Mouse (Mus musculus): ENCODE measurements at regions not wholly inside any gene's neighbourhood (a gene's known extent, or its start where the extent isn't known, plus 50 kb on each side); places are given as distances from the start of the nearest gene placed in this dataset.

DNA sequence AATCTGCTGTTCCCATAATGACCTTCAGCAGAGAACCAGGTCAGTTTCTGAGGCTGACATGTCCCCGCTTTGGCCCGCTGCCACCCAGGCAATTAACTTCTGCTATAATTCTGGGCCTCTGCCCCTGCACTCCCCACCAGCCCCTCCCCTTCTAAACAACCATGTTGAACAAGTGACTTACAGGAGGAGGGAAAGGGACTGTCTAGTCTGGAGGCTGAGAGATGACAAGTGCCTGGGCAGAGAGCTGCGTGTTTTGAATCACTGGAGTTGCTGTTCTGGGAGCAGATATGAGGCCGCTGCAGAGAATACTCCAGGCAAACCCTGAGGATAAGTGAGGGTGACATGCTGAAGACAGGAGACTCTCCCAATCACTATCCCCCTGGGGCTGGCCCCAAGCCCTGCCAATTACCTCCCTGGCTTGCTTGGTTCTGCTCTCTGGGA is 530.2 kb upstream of the Fam160b2 start:
- Histone ChIP-seq H3K4me3 (no peak overlapping the region), H3K4me1 (replicated peaks) (no peaks in the 10 kb centered on the region), H3K27ac (no peak overlapping the region), H3K36me3 (no peaks in the 10 kb centered on the region), H3K9me3 (no peaks in the 10 kb centered on the region), H3K27me3 (ENCODE audit: insufficient read depth, poor library complexity, severe bottlenecking) (no peaks in the 10 kb centered on the region)
- WGBS, result 91% methylated on average over 4 of the region's 4 CpGs
- no peak for DNase-seq (ENCODE audit: low spot score)

DNA sequence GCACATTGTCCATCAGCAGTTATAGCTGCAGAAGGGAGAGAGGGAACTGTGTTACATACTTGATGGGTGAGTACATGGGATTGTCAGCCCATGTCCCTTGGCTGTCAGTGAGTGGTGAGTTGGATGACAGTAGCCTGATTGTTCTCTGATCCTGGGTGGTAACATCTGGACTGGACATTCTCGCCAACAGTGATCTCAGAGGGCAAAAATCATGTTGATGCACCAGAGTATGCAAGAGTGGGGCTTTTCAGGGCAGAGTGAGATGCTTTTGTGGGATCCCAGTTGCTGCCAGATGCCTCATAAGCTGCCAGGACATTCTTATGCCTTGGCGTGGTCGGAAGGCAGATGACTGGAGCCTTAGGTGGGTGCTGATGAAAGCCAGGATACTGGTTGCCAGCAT is 528.9 kb upstream of the Fam160b2 start:
- Histone ChIP-seq H3K9me3 (no peaks in the 10 kb centered on the region), H3K4me3 (no peak overlapping the region), H3K27me3 (ENCODE audit: insufficient read depth, poor library complexity, severe bottlenecking) (no peaks in the 10 kb centered on the region), H3K36me3 (no peaks in the 10 kb centered on the region), H3K4me1 (replicated peaks) (no peaks in the 10 kb centered on the region), H3K27ac (no peak overlapping the region)
- WGBS, result 80% methylated on average over 3 of the region's 3 CpGs
- no peak for DNase-seq (ENCODE audit: low spot score)

DNA sequence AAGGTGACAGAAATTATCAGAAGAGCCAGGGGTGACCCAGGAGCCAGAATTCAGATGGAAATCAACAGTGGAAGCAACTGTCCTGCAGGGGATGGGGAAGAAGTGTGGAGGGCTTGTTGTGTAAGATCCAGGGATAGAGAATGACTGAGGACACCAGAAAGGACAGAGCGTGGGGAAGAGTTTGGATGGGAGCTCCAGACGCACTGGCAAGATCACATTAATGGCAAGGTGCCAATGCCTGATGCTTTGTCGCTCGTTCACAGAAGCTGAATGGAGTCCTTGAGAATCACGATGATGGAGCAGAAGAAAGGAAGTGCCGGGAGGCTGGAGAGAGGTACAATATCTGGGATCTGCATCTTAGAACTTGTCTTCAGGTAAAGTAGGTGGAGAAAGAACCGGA is 519.0 kb upstream of the Fam160b2 start:
- H3K4me1 ChIP-seq (replicated peaks), result no peaks in the 10 kb centered on the region; the same call in 1 of the 2 replicates
- no peaks in the 10 kb centered on the region for H3K36me3 ChIP-seq
- H3K27ac ChIP-seq, result no peak overlapping the region
- H3K9me3 ChIP-seq, result no peaks in the 10 kb centered on the region
- no peak for DNase-seq (ENCODE audit: low spot score)
- WGBS, result 95% methylated on average over 7 of the region's 7 CpGs
- H3K4me3 ChIP-seq, result no peak overlapping the region
- H3K27me3 ChIP-seq (ENCODE audit: insufficient read depth, poor library complexity, severe bottlenecking), result no peaks in the 10 kb centered on the region

GRCm38 (mm10) chr14:71115798-71116432 is 516.3 kb upstream of the Fam160b2 start:
- H3K9me3 ChIP-seq, result no peaks in the 10 kb centered on the region
- no peak for DNase-seq (ENCODE audit: low spot score)
- H3K4me3 ChIP-seq, result no peak overlapping the region
- H3K4me1 ChIP-seq (replicated peaks), result no peaks in the 10 kb centered on the region; the same call in 1 of the 2 replicates
- no peaks in the 10 kb centered on the region for H3K27me3 ChIP-seq (ENCODE audit: insufficient read depth, poor library complexity, severe bottlenecking)
- WGBS, result 77% methylated on average over 3 of the region's 3 CpGs
- no peak overlapping the region for H3K27ac ChIP-seq
- no peaks in the 10 kb centered on the region for H3K36me3 ChIP-seq

DNA sequence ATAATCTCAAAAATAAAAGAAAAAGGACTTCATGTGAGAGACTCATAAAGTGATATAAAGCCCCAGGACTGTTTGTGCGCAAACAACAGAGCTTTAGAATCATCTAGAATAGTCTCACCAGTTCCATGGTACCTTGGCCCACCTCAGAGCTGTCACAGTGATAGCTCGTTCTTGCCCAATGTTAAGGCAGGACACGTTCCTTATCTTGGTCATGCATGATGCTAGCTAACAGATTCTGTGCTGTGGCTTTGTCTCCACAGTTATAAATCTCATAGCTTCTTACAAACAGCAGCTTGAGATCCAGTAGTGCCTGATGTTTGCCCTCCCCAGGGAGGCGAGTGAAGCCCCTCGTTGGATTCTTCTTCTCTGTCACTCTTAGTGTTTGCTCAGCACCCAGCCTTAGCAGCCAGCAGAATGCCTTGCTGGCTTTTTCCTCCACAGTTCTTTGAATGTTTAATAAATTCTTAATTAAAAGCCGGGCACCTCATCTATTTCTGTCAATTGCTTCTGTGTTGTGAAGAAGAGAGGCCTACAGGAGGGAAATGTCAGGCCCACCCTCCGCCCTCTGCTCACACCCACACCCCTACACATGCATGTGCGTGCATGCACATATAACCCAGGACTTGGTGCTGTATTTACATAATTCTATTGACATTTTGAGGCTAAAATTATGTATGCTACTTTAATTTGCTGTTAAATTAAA is 515.6 kb upstream of the Fam160b2 start:
- Histone ChIP-seq H3K4me1 (replicated peaks) (no peaks in the 10 kb centered on the region; the same call in 1 of the 2 replicates), H3K27me3 (ENCODE audit: insufficient read depth, poor library complexity, severe bottlenecking) (no peaks in the 10 kb centered on the region), H3K27ac (no peak overlapping the region), H3K4me3 (no peak overlapping the region), H3K9me3 (no peaks in the 10 kb centered on the region), H3K36me3 (no peaks in the 10 kb centered on the region)
- WGBS, result 82% methylated on average over 8 of the region's 8 CpGs
- no peak for DNase-seq (ENCODE audit: low spot score)

DNA sequence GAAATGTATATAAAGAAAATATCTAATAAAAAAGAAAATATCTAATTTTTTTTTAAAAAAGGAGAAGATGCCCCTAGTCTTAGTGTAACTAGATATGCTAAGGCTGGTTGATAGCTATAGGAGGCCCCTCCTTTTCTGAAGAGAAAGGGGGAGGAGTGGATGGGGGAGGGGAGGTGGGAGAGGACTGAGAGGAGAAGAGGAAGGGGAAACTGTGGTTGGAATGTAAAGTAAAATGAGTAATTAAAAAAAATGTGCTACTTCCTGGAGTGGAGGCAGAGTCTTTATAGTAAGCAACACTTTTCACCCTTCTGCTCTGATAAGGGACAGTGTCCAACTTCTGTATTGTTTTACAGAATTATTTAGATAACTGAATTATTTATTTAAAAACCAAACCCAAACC is 513.6 kb upstream of the Fam160b2 start:
- no peak for DNase-seq (ENCODE audit: low spot score)
- Histone ChIP-seq H3K4me1 (replicated peaks) (no peaks in the 10 kb centered on the region; the same call in 1 of the 2 replicates), H3K27me3 (ENCODE audit: insufficient read depth, poor library complexity, severe bottlenecking) (no peaks in the 10 kb centered on the region), H3K36me3 (no peaks in the 10 kb centered on the region), H3K4me3 (no peak overlapping the region), H3K27ac (no peak overlapping the region), H3K9me3 (no peaks in the 10 kb centered on the region)

DNA sequence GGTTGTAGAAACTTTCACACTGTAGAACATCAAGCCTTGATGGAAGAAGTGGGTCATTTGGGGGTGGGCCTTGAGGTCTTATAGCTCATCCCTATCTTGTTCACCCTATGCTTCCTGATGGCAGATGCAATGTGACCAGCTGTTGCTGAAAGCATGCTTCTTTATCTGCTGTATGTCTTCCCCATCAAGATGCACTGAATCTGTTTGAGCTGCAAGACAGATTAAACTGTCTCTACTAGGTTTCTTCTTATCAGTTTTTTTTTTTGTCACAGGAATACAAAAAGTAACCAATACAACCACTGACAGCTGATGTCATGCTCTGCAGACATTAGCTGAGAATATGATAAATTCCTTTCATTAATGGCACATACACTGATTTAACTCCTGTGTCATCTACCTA is 505.0 kb upstream of the Fam160b2 start:
- Histone ChIP-seq H3K27me3 (ENCODE audit: insufficient read depth, poor library complexity, severe bottlenecking) (no peaks in the 10 kb centered on the region), H3K4me3 (no peak overlapping the region), H3K27ac (no peak overlapping the region), H3K4me1 (replicated peaks) (no peaks in the 10 kb centered on the region), H3K9me3 (no peaks in the 10 kb centered on the region), H3K36me3 (no peaks in the 10 kb centered on the region)
- DNase-seq (ENCODE audit: low spot score), result no peak

DNA sequence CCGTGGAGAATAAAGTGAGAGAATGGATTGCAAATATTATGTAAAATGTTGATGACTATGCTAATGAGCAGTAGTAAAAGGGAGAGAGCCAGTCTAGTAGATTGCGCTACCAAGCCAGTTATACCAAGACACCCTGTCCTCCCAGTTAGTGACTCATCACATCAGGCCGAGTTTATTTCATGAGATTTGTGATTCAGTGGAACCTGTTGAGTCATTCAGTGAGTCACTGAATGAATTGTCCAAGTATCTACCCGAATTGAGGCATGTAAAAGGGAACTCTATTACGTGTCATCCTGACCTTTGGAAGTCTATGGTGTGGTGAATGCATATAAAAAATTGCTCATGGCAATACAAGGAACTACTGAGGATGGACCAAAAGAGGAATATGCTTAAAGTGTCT is 504.3 kb upstream of the Fam160b2 start:
- no peaks in the 10 kb centered on the region for H3K27me3 ChIP-seq (ENCODE audit: insufficient read depth, poor library complexity, severe bottlenecking)
- H3K4me1 ChIP-seq (replicated peaks), result no peaks in the 10 kb centered on the region
- 91% methylated on average over 5 of the region's 5 CpGs for WGBS
- H3K27ac ChIP-seq, result no peak overlapping the region
- no peaks in the 10 kb centered on the region for H3K36me3 ChIP-seq
- DNase-seq (ENCODE audit: low spot score), result no peak
- no peaks in the 10 kb centered on the region for H3K9me3 ChIP-seq
- no peak overlapping the region for H3K4me3 ChIP-seq

GRCm38 (mm10) chr14:71095661-71096422 is 496.2 kb upstream of the Fam160b2 start:
- Histone ChIP-seq H3K27me3 (ENCODE audit: insufficient read depth, poor library complexity, severe bottlenecking) (no peaks in the 10 kb centered on the region), H3K36me3 (no peaks in the 10 kb centered on the region), H3K27ac (no peak overlapping the region), H3K4me3 (no peak overlapping the region), H3K9me3 (no peaks in the 10 kb centered on the region), H3K4me1 (replicated peaks) (0 out of 2 replicates have a peak, but pooled peaks cover 3% of the 10 kb centered on the region)
- WGBS, result 76% methylated on average over 7 of the region's 7 CpGs
- no peak for DNase-seq (ENCODE audit: low spot score)

DNA sequence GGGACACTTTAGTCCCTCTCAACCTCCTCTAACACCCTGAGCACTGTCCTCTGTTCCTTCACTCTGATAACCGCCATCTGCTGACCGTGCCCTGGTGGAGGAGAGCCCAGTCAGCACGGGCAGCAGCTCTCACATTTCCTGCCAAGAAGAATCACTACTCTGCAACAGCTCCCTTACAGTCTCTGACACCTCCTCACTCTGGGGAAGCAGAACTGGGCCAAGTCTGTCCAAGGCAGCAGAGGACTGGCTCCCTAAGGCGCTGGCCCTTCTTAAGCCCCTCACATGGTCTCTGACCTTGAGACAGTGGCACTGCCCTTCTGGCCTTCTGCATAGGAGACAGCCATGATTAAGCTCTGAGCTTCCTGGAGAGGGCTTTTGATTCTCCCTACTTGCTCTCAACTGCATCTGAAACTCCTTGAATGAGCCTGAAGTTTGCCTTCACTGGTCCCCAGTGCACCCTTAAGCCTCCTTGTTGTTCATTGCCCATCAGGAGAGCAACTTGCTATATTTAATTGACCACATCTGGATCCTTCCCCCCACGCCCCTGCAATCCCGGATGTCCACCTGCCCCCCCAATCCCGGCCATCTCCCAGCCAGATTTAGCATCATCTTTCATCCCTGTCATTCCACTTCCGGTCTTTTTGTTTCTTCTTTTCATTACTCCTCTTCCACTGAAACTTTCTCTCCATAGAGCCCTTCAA is 493.1 kb upstream of the Fam160b2 start:
- Histone ChIP-seq H3K4me1 (replicated peaks) (0 out of 2 replicates have a peak, but pooled peaks cover 3% of the 10 kb centered on the region), H3K27me3 (ENCODE audit: insufficient read depth, poor library complexity, severe bottlenecking) (no peaks in the 10 kb centered on the region), H3K9me3 (no peaks in the 10 kb centered on the region), H3K27ac (no peak overlapping the region), H3K36me3 (no peaks in the 10 kb centered on the region), H3K4me3 (no peak overlapping the region)
- no peak for DNase-seq (ENCODE audit: low spot score)
- 74% methylated on average over 8 of the region's 8 CpGs for WGBS

GRCm38 (mm10) chr14:71085721-71086120 is 486.1 kb upstream of the Fam160b2 start:
- WGBS, result 87% methylated on average over 3 of the region's 3 CpGs
- H3K27ac ChIP-seq, result no peak overlapping the region
- H3K36me3 ChIP-seq, result no peaks in the 10 kb centered on the region
- H3K9me3 ChIP-seq, result no peaks in the 10 kb centered on the region
- no peaks in the 10 kb centered on the region for H3K4me1 ChIP-seq (replicated peaks)
- no peak overlapping the region for H3K4me3 ChIP-seq
- H3K27me3 ChIP-seq (ENCODE audit: insufficient read depth, poor library complexity, severe bottlenecking), result no peaks in the 10 kb centered on the region
- no peak for DNase-seq (ENCODE audit: low spot score)

DNA sequence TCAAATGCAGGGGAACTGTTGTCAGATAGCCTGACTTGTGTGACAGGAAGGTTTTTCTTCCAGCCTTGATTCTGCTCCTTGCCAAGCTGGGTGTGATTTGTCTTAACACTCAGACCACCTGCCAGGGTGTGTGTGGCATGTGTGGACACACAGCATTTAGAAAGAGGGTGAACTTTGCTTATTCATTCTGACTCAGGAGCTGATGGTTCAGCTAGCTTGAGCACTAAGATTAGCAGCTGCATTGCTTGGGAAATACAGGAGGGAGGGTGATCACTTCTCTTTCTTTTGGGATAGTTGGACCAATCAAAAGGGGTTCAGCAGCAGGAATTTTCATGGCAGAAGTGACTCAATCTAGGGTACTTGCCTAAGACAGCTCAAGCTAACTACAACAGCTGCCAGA is 482.7 kb upstream of the Fam160b2 start:
- no peaks in the 10 kb centered on the region for H3K9me3 ChIP-seq
- DNase-seq (ENCODE audit: low spot score), result no peak
- no peak overlapping the region for H3K4me3 ChIP-seq
- no peaks in the 10 kb centered on the region for H3K36me3 ChIP-seq
- no peaks in the 10 kb centered on the region for H3K4me1 ChIP-seq (replicated peaks)
- H3K27ac ChIP-seq, result no peak overlapping the region
- H3K27me3 ChIP-seq (ENCODE audit: insufficient read depth, poor library complexity, severe bottlenecking), result no peaks in the 10 kb centered on the region

DNA sequence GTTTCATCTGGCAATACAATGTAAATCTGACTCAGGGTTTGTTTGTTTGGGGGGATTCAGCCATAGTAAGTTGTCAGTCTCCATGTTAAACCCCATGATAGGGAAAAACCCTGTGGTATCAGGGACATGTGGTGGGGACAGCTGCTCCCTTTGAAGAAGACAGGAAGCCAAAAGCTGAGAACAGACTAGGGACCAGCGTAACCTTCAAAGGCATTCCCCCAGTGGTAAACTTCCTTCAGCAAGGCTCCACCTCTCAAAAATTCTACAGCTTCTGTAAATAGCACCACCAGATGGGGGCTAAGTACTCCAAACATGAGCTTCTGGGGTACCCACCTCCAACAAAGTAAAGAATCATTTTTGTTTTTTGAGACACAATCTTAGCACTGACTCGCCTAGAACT is 476.0 kb upstream of the Fam160b2 start:
- no peak for DNase-seq (ENCODE audit: low spot score)
- no peaks in the 10 kb centered on the region for H3K36me3 ChIP-seq
- no peaks in the 10 kb centered on the region for H3K27me3 ChIP-seq (ENCODE audit: insufficient read depth, poor library complexity, severe bottlenecking)
- no peak overlapping the region for H3K27ac ChIP-seq
- H3K4me3 ChIP-seq, result no peak overlapping the region
- no peaks in the 10 kb centered on the region for H3K9me3 ChIP-seq
- no peaks in the 10 kb centered on the region for H3K4me1 ChIP-seq (replicated peaks)
- WGBS, result 79% methylated on average over 2 of the region's 2 CpGs
